Mouse (Mus musculus) CD4-positive, CD25-positive, alpha-beta regulatory T cell (primary cell): Measurements from ENCODE around the gene H2afb3. TPM values are rescaled to one million over a fixed set of nuclear protein-coding genes. Genes with fewer than 3 reads are reported as not detected.

Source experiments
- polyA plus RNA-seq: library from polyadenylated mRNA; unstranded; fragments of 100-300 nt; shearing (Covaris generic); gene quantifications from one replicate; pipeline ENCODE4 v1.2.1, GENCODE M21; 2017

The H2afb3 gene
- not detected for polyA plus RNA-seq

GRCm38 (mm10) chrX:120312995-120313394 lies at the start of gene H2afb3:
Gene H2afb3, minus strand, starts transcription at chrX:120313095.

GRCm38 (mm10) chrX:120290011-120290899 lies 22.6 kb downstream of the H2afb3 start, which contains the start of gene Pcdh11x:
Gene Pcdh11x, plus strand, starts transcription at chrX:120290259.

Other genes starting within 250 kb of the H2afb3 start
- 0.11 TPM for gene Pcdh11x, start 22.8 kb downstream of the H2afb3 start, polyA plus RNA-seq